Comparison of ENCODE assay signal across 15 mouse cellular contexts in the genomic region with DNA sequence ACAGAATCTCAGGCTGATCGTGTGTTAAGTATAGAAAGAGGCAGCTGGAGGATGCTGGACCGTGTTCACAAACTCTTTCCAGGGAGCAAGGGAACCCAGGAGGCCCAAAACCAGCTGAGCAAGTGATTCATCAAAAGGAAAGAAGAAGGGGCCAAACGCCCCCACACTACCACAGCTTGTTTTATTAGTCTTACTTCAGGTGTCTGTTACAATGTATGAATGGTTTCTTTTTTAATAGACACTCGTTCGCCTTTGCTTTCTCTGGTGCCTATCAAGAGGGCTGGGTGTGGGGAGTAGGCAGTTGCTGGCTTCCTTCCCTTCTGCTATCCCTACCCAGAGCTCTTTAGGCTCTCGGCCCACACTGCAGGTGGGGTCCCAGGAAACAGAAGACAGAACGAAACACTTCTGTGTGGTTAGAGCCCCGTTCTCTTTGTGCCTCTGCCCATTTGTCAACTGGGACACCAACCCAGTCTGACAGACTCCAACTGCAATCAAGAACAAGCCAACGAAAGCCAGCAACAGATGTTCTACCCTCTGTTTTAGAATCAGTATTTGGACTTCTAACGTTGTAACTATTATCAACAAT.
A peak's percentile ranks its signal among the peaks of the same experiment; 100 is the strongest.
DNase-seq lines count a peak whose midpoint lies in the region; ATAC-seq lines count a peak whose summit lies in the region.
"Had no signal": no experiment of that assay in that cellular context is flagged by ENCODE, and none has a peak within 500 bp of the region (broad histone marks: within the 10 kb centered on the region; RNA-seq: fewer than 3 reads in every experiment).

No protein-coding gene starts in this region.

- peak; percentile 31; the same call in 1 of the 2 replicates for ATAC-seq in frontal cortex, adult (ENCODE audit: low TSS enrichment)
- ATAC-seq: forebrain, embryonic 16.5 days; Patski had no signal

- no peak for DNase-seq in frontal cortex, postnatal 36 days (ENCODE audit: low spot score in 2 of 2)
- DNase-seq in CD4-positive, CD25-positive, alpha-beta regulatory T cell, adult 2 months (ENCODE audit: low read depth, low spot score), result peak; percentile 10
- DNase-seq in layer of hippocampus, adult 9-11 months, result peak; percentile 56
- DNase-seq in thymus, postnatal 14 days, result peak; percentile 70
- DNase-seq in left cerebral cortex, adult 8-10 months (ENCODE audit: low spot score in 2 of 2), result no peak
- no peak for DNase-seq in gastrocnemius, postnatal 25 days
- no peak for DNase-seq in cerebellum, adult 11 months
- DNase-seq: B cell, adult 2 months; cerebellum, postnatal 36 days; heart, adult 2 months; kidney, adult 11 months; lung, postnatal 10 days had no signal

Comparison
In these comparisons a context has a peak if more than half of its experiments do, and no peak if none do; other contexts are left out.
1. DNase-seq: peak in CD4-positive, CD25-positive, alpha-beta regulatory T cell, adult 2 months (single experiment), layer of hippocampus, adult 9-11 months (single experiment) and thymus, postnatal 14 days (single experiment); none in frontal cortex, postnatal 36 days (0 of 2), left cerebral cortex, adult 8-10 months (0 of 2), gastrocnemius, postnatal 25 days (single experiment) and cerebellum, adult 11 months (single experiment).